Mouse (Mus musculus): Measurements from ENCODE around the gene Ppp1cb. TPM values are rescaled to one million over a fixed set of nuclear protein-coding genes. Genes with fewer than 3 reads are reported as not detected.

The Ppp1cb gene
- polyA plus RNA-seq, 1 experiment = 32.7 TPM

Other genes with a start within 250 kb of the Ppp1cb start
- gene Plb1, start 226.1 kb upstream of the Ppp1cb start, polyA plus RNA-seq (2012; rRNA removed) = 173 and 537 TPM in 2 replicates
- 1.9 and 3.9 TPM in 2 replicates for gene Yes1, start 152.3 kb downstream of the Ppp1cb start, polyA plus RNA-seq (2012; rRNA removed)